Mouse (Mus musculus) hindbrain, postnatal 0 days (tissue): Measurements from ENCODE around the gene Ptprm. TPM values are rescaled to one million over a fixed set of nuclear protein-coding genes. Genes with fewer than 3 reads are reported as not detected.

Experiments used
- ATAC-seq: fragments of 200-750 bp; cut with Nextera tagmentation; 2 replicates; pipeline ENCODE4 v1.8.0; 2017; ENCODE audit warnings: mild to moderate bottlenecking, moderate TSS enrichment, moderate library complexity
- DNase-seq: peaks from one replicate; pipeline ENCODE4 v3.0.0-alpha.2; 2015; ENCODE audit warnings: low spot score
- H3K27ac ChIP-seq: fragments of 300-500 bp; sonication (generic); 2 replicates; pipeline ENCODE4 v1.5.1; 2014; ENCODE audit warnings: mild to moderate bottlenecking
- H3K27me3 ChIP-seq: fragments of 300-500 bp; sonication (generic); 2 replicates; pipeline ENCODE4 v1.6.1; 2014; ENCODE audit warnings: low read length, mixed read lengths; ENCODE audit not compliant: insufficient read depth
- H3K36me3 ChIP-seq: fragments of 300-500 bp; sonication (generic); 2 replicates; pipeline ENCODE4 v1.6.1; 2014; ENCODE audit warnings: low read length, mixed read lengths; ENCODE audit not compliant: insufficient read depth
- H3K4me1 ChIP-seq: fragments of 300-500 bp; sonication (generic); 2 replicates; pipeline ENCODE4 v1.6.1; 2014; ENCODE audit warnings: antibody characterized with exemption, low read length, mixed read lengths; ENCODE audit not compliant: insufficient read depth
- H3K4me2 ChIP-seq: fragments of 300-500 bp; sonication (generic); 2 replicates; pipeline ENCODE4 v1.6.1; 2014; ENCODE audit warnings: low read depth, mild to moderate bottlenecking, low read length, moderate library complexity, mixed read lengths
- H3K4me3 ChIP-seq: fragments of 300-500 bp; sonication (generic); 2 replicates; pipeline ENCODE4 v1.5.1; 2014; ENCODE audit warnings: low read length
- H3K9ac ChIP-seq: fragments of 300-500 bp; sonication (generic); replicated peaks from 2 replicates; pipeline ENCODE4 v1.6.1; 2014; ENCODE audit warnings: mild to moderate bottlenecking, low read length, moderate library complexity, mixed read lengths
- H3K9me3 ChIP-seq: fragments of 300-500 bp; sonication (generic); 2 replicates; pipeline ENCODE4 v1.6.1; 2016; ENCODE audit warnings: low read length, mixed read lengths
- CTCF ChIP-seq: IDR thresholded peaks from 2 replicates; pipeline ENCODE4 v1.5.1; 2016; ENCODE audit warnings: antibody characterized with exemption, control low read depth, low read depth
- WGBS: fragments of 180-500 bp; shearing (Covaris S2); extraction: QIAGEN DNeasy Blood & Tissue Kit; methylation state at CpG from one replicate; pipeline ENCODE4 v1.1.7; 2014; 5-methylcytosine and 5-hydroxymethylcytosine counted together
- polyA plus RNA-seq: library from polyadenylated mRNA; unstranded; fragments of >200 nt; fragmentation: Nextera tagmentation; extraction: Ambion mirVana; gene quantifications from 2 replicates; pipeline ENCODE4 v1.2.1, GENCODE M21; 2015
- total RNA-seq: library from RNA; depleted of rRNA; stranded (reverse); fragments of >200 nt; gene quantifications from 2 replicates; pipeline ENCODE4 v1.2.3, GENCODE M21; 2014

Gene Ptprm
- total and polyA plus RNA-seq, 2 experiments from 2014 or later, result 19.3 to 52.4 TPM

DNA sequence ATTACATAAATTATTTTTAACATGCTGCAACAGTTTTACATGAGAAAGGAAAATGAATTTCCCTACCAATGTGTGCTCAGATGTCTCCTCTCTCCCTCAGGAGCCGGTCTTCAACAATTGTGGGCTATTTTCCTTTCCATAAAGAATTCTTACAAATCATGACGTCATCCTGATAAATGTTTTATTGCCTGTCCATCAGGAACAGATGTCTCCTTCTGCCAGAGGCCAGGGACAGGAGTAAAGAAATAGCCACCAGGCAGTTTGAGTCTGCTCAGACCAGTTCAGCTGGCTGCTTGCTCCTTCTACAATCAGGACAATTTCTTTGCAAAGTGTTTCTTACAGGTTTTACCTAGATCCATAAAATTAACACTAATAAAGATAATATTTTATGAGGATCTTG is 357.4 kb downstream of the Ptprm start:
- DNase-seq, result no peak
- Histone ChIP-seq H3K4me1 (no peaks in the 10 kb centered on the region), H3K27me3 (no peaks in the 10 kb centered on the region), H3K27ac (no peak overlapping the region), H3K9ac (no peak overlapping the region), H3K36me3 (no peaks in the 10 kb centered on the region), H3K9me3 (no peaks in the 10 kb centered on the region), H3K4me3 (no peak overlapping the region), H3K4me2 (no peak overlapping the region)
- WGBS, result 67% methylated on average over 2 of the region's 2 CpGs
- TF ChIP-seq CTCF, result no peak
- no peak for ATAC-seq

DNA sequence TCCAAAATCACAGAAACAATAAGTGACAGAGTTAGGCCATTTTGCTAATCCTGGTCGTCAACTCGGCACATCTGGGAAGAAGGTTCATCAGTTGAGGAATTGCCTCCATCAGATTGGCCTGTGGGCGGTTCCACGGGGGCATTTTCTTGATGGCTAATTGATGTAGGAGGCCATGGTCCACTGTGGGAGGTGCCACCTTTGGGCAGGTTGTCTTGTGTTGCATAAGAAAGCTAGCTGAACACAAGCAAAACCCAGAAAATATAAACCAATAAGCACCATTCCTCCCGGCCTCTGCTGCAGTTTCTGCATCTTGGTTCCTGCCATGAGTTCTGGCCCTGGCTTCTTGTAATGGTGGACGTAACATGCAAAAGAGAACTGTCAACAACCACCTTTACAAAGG is 358.2 kb downstream of the Ptprm start:
- Histone ChIP-seq H3K4me2 (no peak overlapping the region), H3K4me1 (no peaks in the 10 kb centered on the region), H3K36me3 (no peaks in the 10 kb centered on the region), H3K4me3 (no peak overlapping the region), H3K9ac (no peak overlapping the region), H3K27me3 (no peaks in the 10 kb centered on the region), H3K27ac (no peak overlapping the region), H3K9me3 (no peaks in the 10 kb centered on the region)
- 96% methylated on average over 6 of the region's 6 CpGs for WGBS
- no peak for DNase-seq
- no peak for ATAC-seq
- TF ChIP-seq CTCF, result no peak

DNA sequence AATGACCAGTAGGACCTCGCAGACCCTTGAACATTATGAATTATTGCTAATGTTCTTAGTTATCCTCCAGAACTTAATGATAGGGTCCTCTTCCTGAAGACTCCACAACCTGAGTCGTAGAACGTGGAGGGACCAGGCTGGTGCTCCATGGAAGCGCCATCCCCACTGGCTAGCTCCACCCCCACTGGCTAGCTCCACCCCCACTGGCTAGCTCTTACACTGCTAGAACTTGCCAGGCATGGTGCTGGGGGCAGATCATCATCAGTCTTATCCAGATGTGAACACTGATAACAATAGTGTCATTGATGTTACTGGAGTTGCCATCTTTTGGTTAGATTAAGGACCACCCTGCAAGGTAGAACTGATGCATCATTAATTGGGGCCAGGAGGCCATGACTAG is 362.4 kb downstream of the Ptprm start:
- no peak for ATAC-seq
- Histone ChIP-seq H3K36me3 (no peaks in the 10 kb centered on the region), H3K4me3 (no peak overlapping the region), H3K9me3 (no peaks in the 10 kb centered on the region), H3K4me2 (no peak overlapping the region), H3K27ac (no peak overlapping the region), H3K4me1 (no peaks in the 10 kb centered on the region), H3K9ac (no peak overlapping the region), H3K27me3 (no peaks in the 10 kb centered on the region)
- 95% methylated on average over 4 of the region's 4 CpGs for WGBS
- TF ChIP-seq CTCF, result no peak
- no peak for DNase-seq

DNA sequence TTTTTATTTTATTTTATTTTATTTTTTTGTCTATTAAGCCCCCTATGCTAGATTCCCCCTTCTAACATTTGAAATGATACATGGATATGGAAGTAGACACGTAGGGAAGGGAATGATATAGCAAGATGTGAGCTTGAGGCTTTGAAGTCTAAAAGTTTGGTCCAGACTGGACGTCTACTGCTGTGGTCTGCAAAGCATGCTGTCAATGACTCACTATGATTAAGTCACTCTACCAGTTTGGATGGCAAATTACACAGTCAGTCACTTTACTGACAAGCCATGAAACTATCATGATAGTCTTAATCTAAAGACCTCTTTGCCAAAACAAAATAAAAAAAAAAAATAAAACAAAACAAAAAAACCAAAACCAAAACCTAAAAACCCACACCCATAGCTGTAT is 363.5 kb downstream of the Ptprm start:
- H3K4me2 ChIP-seq, result no peak overlapping the region
- H3K4me1 ChIP-seq, result no peaks in the 10 kb centered on the region
- TF ChIP-seq CTCF, result no peak
- H3K27me3 ChIP-seq, result no peaks in the 10 kb centered on the region
- no peak overlapping the region for H3K27ac ChIP-seq
- H3K9ac ChIP-seq, result no peak overlapping the region
- DNase-seq (no peak), ATAC-seq (no peak)
- H3K36me3 ChIP-seq, result no peaks in the 10 kb centered on the region
- WGBS, result 63% methylated on average over 2 of the region's 2 CpGs
- H3K9me3 ChIP-seq, result no peaks in the 10 kb centered on the region
- H3K4me3 ChIP-seq, result no peak overlapping the region

DNA sequence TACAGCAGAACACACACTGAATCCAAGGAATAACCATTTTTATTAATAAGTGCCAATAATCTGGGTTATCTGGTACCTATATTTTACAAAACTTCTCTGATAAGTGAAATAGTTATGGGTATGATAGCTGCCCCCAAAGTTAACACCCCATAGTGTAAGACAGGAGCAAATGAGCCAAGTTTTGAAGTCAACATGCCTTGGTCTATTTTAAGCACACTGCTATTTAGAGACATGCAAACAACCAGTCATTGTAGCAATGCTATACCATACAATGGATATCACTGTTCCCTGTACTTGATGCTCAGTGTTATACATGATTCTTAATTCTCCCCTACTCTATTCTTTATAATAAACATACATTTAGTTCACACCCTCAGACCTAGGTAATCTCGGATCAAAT is 366.2 kb downstream of the Ptprm start:
- TF ChIP-seq CTCF, result no peak
- Histone ChIP-seq H3K4me2 (no peak overlapping the region), H3K36me3 (no peaks in the 10 kb centered on the region), H3K4me1 (no peaks in the 10 kb centered on the region), H3K27me3 (no peaks in the 10 kb centered on the region), H3K9me3 (no peaks in the 10 kb centered on the region), H3K4me3 (no peak overlapping the region), H3K9ac (no peak overlapping the region), H3K27ac (no peak overlapping the region)
- DNase-seq (no peak), ATAC-seq (no peak)
- 88% methylated on average over 1 of the region's 1 CpGs for WGBS

DNA sequence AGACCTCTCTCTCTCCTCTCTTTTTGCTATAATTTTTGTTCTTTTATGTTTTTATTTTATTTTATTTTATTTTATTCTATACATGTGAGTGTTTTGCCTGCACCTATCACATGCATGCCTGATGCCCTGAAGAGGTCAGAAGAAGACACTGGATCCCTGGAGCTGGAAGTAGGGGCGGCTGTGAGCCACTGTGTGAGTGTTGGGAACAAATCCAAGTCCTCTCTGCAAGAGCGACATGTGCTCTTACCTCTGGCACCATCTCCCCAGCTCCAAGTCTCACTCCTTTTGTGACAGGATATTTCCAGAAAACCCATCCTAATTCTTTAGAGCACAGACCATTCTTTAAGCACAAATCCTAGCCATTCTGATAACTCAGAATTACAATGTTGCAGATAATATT is 372.6 kb downstream of the Ptprm start:
- H3K9me3 ChIP-seq, result no peaks in the 10 kb centered on the region
- no peak overlapping the region for H3K4me3 ChIP-seq
- DNase-seq (no peak), ATAC-seq (no peak)
- TF ChIP-seq CTCF, result no peak
- H3K9ac ChIP-seq, result no peak overlapping the region
- 49% methylated on average over 2 of the region's 2 CpGs for WGBS
- H3K4me2 ChIP-seq, result no peak overlapping the region
- no peaks in the 10 kb centered on the region for H3K4me1 ChIP-seq
- no peaks in the 10 kb centered on the region for H3K27me3 ChIP-seq
- no peaks in the 10 kb centered on the region for H3K36me3 ChIP-seq
- no peak overlapping the region for H3K27ac ChIP-seq

DNA sequence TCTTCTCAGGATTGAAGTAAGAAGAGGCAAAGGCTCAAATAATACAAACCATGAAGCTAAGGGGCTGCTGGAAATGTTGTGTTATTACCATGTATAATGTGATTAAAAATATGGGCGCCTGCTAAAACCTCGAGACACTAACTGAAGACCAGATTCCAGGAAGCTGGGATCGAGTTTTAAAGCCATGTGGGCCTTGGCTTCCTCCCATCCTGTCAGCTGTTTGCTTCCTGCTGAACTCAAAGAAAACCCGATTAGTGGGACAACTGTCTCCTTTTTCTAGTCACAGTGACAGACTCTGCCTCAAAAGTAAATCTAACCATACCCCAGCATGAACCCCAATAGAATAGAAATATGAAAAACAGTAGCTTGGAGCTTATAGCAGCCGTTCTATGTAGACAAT is 374.3 kb downstream of the Ptprm start:
- WGBS, result 59% methylated on average over 5 of the region's 5 CpGs

More for the DNA sequence above, 374.3 kb downstream of the Ptprm start:
- Histone ChIP-seq H3K36me3 (no peaks in the 10 kb centered on the region), H3K27ac (no peak overlapping the region), H3K4me1 (no peaks in the 10 kb centered on the region), H3K27me3 (no peaks in the 10 kb centered on the region), H3K9ac (no peak overlapping the region), H3K9me3 (no peaks in the 10 kb centered on the region), H3K4me3 (no peak overlapping the region), H3K4me2 (no peak overlapping the region)
- ATAC-seq (no peak), DNase-seq (peak; percentile 12)
- no peak for TF ChIP-seq CTCF
